Mouse (Mus musculus) cortical plate, adult 2 months (tissue): ENCODE results near the gene Lin54. TPM values are rescaled to one million over a fixed set of nuclear protein-coding genes. Genes with fewer than 3 reads are reported as not detected.
A peak's percentile ranks its signal among the peaks of the same experiment; 100 is the strongest.
"Not testable (repeated sequence)": the region's sequence is repeated elsewhere in the genome, so short reads cannot be mapped to it uniquely, and the experiment has no call there.

Source experiments
- H3K27ac ChIP-seq: fragments of 200-500 bp; 2 replicates; pipeline ENCODE4 v1.5.1; 2012; ENCODE audit warnings: low read length, control low read depth, inconsistent platforms; ENCODE audit not compliant: insufficient read depth
- H3K4me1 ChIP-seq: fragments of 200-500 bp; 2 replicates; pipeline ENCODE4 v1.6.1; 2011; ENCODE audit warnings: low read length; ENCODE audit not compliant: control insufficient read depth, insufficient read depth
- H3K4me3 ChIP-seq: fragments of 200-500 bp; 2 replicates; pipeline ENCODE4 v1.5.1; 2011; ENCODE audit warnings: mild to moderate bottlenecking, low read length, control low read depth; ENCODE audit not compliant: insufficient read depth
- CTCF ChIP-seq: fragments of 200-500 bp; IDR thresholded peaks from 2 replicates; pipeline ENCODE4 v1.5.1; 2011; ENCODE audit warnings: mild to moderate bottlenecking, control low read depth, low read length; ENCODE audit not compliant: insufficient read depth; ENCODE audit errors: extremely low read depth
- POLR2A ChIP-seq: fragments of 200-500 bp; IDR thresholded peaks from 2 replicates; pipeline ENCODE4 v1.6.1; 2011; ENCODE audit warnings: mild to moderate bottlenecking, low read length, control low read depth; ENCODE audit not compliant: insufficient read depth; ENCODE audit errors: extremely low read depth
- polyA plus RNA-seq: library from polyadenylated mRNA; depleted of rRNA; stranded (reverse); fragments of >200 nt; gene quantifications from 2 replicates; pipeline ENCODE4 v1.2.3, GENCODE M21; 2012

Gene Lin54
- polyA plus RNA-seq, 1 experiment = 7.2 TPM

DNA sequence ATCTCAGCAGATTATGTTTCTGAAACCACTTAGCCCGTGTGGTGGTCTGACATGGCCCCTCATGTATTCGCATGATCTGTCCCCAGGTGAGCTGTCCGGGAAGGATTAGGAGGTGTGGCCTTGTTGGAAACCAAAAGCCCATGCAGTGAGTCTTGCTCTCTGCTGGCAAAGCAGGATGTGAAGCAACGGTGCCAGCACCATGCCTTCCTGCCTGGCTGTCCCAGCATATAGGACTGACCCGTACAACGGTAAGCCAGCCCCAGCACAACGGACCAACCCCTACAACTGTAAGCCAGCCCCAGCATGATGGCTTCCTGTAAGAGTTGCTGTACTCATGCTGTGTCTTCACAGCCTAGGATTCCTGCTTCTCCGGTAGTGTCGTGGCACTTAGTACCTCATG lies 73.2 kb downstream of the Lin54 start:
- Histone ChIP-seq H3K27ac (no peak overlapping the region), H3K4me1 (peaks cover 5% of the 10 kb centered on the region), H3K4me3 (peak overlapping the region; percentile 41)
- TF ChIP-seq POLR2A = no peak
- no peak for TF ChIP-seq CTCF

DNA sequence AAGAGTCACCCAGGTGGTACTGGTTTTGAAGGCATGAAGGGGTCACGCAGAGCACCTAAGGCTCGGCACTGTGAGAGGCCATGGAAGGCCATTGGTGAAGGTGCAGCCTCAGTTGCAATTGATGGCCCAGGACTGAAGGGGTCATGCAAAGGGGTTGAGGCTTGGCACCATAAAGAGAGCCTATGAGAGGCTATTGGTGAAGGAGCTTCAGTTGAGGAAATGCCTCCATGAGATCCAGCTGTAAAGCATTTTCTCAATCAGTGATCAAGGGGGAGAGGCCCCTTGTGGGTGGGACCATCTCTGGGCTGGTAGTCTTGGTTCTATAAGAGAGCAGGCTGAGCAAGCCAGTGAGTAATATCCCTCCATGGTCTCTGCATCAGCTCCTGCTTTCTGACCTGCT lies 74.6 kb downstream of the Lin54 start:
- not testable (repeated sequence) for H3K4me1 ChIP-seq, H3K27ac ChIP-seq, H3K4me3 ChIP-seq

DNA sequence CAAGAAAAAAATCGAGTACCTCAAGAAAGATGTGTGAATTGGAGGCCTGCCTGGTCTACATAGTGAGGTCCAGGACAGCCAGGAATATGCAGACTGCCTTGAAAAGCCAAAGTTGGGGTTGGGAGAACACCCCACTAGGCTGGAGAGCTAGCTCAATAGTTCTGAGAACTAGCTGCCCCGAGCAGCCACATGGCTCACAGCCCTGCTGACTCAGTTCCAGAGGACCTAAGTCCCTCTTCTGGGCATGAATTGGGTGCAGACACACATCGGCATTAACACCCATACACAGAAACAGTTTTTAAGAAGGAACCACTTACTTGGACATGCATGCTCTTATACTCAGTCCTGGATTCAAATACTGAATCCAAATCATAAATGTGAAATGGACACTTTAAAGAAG lies 76.2 kb downstream of the Lin54 start:
- H3K4me3 ChIP-seq = no peak overlapping the region
- H3K27ac ChIP-seq = no peak overlapping the region
- TF ChIP-seq CTCF = no peak
- H3K4me1 ChIP-seq = peaks cover 5% of the 10 kb centered on the region

DNA sequence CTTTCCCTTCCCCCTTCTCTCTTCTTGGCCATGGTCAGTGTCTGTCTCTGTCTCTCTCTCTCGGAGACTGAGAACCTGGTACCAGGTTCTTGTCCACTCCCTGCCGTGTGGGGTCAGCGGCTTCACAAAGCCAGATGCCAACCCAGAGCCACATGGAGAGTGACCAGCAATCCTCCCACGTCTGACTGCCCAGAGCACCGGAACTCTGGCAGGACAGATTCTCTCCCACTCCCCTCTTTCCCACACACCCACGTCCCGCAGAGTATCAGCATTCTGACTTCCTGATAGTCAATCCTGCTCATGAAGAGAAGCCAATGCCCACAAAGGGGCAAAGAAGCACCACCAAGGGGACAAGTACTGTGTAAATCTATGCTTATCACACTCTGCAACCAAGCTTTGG lies 76.8 kb downstream of the Lin54 start:
- peaks cover 5% of the 10 kb centered on the region for H3K4me1 ChIP-seq
- no peak overlapping the region for H3K4me3 ChIP-seq
- TF ChIP-seq POLR2A (no peak), CTCF (no peak)
- H3K27ac ChIP-seq = no peak overlapping the region

DNA sequence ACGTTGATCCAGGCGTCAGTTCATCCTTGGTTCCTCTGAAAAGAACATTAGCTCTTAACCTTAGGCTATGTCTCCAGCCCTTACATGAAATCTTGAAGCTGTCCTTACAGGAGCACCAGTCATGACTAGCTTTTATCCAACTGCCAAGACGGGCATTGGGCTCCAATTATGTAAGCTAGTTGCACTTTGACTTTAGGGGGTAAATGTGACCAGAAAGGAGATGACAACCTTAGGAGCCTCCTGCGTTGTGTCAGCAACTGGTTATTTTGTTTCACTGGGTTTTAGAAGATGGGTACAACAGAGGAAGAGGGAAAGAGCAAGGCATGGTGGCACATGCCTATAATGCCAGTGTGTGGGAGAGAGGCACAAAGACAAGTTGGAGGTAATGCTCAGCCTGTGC lies 81.6 kb downstream of the Lin54 start:
- no peak overlapping the region for H3K4me3 ChIP-seq

DNA sequence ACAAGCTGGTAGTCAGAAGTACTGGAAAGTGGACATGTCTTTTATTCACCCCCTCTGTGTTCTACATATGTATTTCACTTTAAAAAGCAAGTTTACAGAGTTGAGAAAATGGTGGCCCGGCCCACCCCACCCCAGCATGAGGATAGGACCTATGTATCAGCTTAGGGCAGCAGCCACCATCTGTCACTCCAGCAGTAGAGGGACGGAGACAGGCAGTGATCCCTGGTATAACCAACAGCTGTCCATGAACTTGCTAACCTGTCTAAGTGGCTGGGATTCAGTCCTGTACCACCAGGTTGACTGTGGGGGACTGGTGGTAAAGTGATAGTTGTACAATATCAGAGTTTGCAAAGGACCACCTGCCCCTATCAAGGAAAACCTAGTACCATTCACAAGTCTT lies 82.4 kb downstream of the Lin54 start:
- Histone ChIP-seq H3K4me1 (peaks cover 4% of the 10 kb centered on the region; the same call in 1 of the 2 replicates), H3K27ac (no peak overlapping the region), H3K4me3 (no peak overlapping the region)
- TF ChIP-seq POLR2A (no peak), CTCF (no peak)

More for the DNA sequence above, 81.6 kb downstream of the Lin54 start:
- no peak for TF ChIP-seq CTCF
- TF ChIP-seq POLR2A = no peak
- no peak overlapping the region for H3K27ac ChIP-seq
- peaks cover 2% of the 10 kb centered on the region; the same call in 1 of the 2 replicates for H3K4me1 ChIP-seq

DNA sequence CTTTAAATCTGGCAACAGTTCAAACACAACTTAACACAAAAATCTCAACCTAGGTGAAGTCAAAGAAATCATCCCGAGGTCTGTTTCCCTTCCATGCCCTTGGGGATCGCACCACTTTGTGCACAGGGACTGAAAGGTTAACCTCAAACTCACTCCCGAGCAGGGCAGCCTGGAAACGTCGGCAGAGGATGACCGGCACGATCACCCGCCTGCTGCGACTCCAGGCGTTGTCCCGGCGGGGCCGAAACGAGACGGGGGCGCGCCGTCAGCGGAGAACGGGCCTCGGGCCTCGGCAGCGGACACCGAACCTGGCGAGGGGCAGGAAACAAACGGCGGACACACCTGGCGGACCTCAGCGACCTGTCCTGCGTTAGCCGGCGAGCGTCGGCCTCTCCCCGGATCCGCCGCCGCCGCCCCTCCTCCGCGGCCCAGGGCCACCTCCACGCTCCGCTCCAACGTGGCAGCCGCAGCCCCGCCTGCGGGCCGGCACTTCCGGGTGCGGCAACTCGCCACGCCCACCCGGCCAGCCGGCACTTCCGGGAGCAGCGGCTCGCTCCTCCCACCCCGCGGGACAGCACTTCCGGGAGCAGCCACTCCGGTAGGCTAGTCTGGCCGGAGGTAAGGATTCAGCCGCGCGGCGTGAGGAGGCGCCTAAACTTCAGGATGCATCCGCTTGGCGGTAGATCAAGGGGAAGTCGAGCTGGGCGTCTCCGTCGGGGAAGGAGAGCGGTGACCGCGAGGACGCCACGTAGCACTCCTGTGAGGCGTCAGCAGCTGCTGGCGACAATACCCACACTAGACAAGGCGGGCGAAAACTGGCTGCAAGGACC lies 84.5 kb downstream of the Lin54 start, which contains the start of gene Sec31a:
Gene Sec31a (minus strand): TSS at position 474 of the 830 bp plus-strand sequence.
- TF ChIP-seq POLR2A (peak; percentile 89), CTCF (no peak)
- Histone ChIP-seq H3K4me1 (peaks cover 4% of the 10 kb centered on the region; the same call in 1 of the 2 replicates), H3K4me3 (peak within 1 kb of the TSS; percentile 73), H3K27ac (peak within 1 kb of the TSS; percentile 47; the same call in 1 of the 2 replicates)

DNA sequence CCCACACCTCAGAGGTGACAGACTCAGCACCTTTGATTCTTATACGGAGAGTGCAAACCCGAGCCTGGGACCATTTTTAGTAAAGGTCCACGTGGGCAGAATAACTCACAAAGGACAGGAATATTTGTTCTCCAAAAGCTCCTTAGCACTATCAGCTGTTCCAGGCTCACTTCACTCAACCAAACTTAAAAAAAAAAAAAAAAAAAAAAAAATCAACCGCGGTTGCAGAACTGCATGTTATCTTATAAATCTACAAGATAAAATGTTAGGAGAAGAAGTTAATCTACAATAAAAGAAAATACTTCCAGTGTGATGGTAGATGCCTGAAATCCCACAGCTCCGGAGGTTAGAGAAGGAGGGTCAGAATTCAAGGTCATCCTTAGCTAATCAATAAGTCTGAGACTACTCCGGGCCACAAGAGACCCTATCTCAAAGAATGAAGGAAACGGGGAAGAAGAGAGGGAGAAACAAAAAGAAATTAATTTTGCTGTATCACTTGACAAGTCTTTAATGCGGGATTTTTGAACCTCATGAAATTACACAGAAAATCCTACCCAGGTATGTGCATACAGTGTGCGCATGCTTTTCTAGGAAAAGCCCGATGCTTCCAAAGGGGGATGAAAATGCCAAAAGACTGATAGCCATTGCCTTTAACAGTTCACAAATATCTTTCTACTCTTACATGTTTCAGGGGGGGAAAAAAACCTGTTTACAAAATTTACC lies 85.8 kb downstream of the Lin54 start:
- H3K4me1 ChIP-seq = peaks cover 4% of the 10 kb centered on the region; the same call in 1 of the 2 replicates
- TF ChIP-seq POLR2A (no peak), CTCF (no peak)
- no peak overlapping the region for H3K27ac ChIP-seq
- H3K4me3 ChIP-seq = no peak overlapping the region; the same call in 1 of the 2 replicates

DNA sequence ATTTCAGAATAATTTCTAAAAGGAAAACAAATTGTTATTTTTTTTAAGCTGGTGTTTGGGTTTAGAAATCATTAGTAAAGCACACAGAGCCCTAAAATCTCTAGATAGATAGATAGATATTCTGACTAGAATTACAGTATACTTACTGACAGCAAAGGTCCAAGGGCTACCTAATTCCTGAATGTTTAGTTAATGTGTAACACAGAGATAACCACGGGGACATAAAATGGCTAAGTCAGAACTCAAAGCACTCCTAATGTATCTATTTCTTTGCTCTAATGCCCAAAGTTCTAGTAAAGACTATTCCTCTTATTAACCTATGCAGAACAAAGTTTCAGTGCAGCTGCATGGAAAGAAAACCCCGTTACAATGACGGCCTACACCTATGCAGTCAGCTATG lies 87.6 kb downstream of the Lin54 start:
- no peak overlapping the region for H3K4me3 ChIP-seq
- H3K27ac ChIP-seq = no peak overlapping the region

DNA sequence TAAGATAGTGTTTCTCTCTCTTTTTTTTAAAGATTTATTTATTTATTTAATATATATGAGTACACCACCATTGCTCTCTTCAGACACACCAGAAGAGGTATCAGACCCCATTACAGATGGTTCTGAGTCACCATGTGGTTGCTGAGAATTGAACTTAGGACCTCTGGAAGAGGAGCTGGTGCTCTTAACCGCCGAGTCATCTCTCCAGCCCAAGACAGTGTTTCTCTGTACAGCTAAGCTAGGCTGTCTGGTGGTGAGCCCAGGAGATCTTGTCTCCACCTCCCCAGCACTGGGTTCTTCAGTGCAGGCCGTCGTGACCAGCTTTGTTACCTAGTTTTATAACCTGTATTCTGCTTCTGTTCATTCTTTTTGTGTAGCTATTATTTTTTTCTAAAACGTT lies 90.2 kb downstream of the Lin54 start:
- TF ChIP-seq CTCF = no peak
- no peak for TF ChIP-seq POLR2A
- H3K27ac ChIP-seq = no peak overlapping the region

More for the DNA sequence above, 87.6 kb downstream of the Lin54 start:
- TF ChIP-seq CTCF (no peak), POLR2A (no peak)
- H3K4me1 ChIP-seq = peaks cover 4% of the 10 kb centered on the region; the same call in 1 of the 2 replicates

More for the DNA sequence above, 90.2 kb downstream of the Lin54 start:
- Histone ChIP-seq H3K4me3 (no peak overlapping the region), H3K4me1 (peaks cover 4% of the 10 kb centered on the region; the same call in 1 of the 2 replicates)
